26 mouse cellular contexts compared by ENCODE assay signal in the genomic region with DNA sequence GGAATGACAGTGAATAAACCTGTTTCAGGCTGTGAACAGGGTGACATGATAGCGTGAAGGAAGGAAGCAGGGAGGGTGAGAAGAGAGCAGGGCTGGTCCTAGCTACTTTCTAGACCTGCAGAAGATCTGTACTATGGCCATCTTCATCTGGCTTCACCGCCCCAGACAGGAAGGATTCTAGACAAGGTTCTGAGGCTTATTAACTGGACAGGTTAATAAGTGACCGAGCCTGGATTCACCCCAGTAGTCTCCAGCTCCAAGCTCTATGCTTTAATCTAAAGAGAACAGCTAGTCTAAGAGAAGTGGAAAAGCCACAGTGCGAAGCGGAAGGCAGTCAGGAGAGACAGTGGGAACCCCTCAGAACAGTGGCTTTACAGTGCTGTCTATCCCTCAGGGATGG. TPM values are rescaled to one million over a fixed set of nuclear protein-coding genes. Genes with fewer than 3 reads are reported as not detected.
DNase-seq lines count a peak whose midpoint lies in the region; ATAC-seq and TF ChIP-seq lines count a peak whose summit lies in the region.
"Had no signal": no experiment of that assay in that cellular context is flagged by ENCODE, and none has a peak within 500 bp of the region (broad histone marks: within the 10 kb centered on the region; RNA-seq: fewer than 3 reads in every experiment).

No protein-coding gene starts in this region.

- intact Hi-C loops in left cerebral cortex, postnatal 4 days (cut with DNase I): loop anchor here (5.0 kb wide), 1 partner anchor 195 kb away; no protein-coding TSS in a partner anchor

- WGBS in liver, adult 2 months: 41% methylated on average over 5 of the region's 5 CpGs
- WGBS in liver, embryonic 11.5 days: 77% methylated on average over 5 of the region's 5 CpGs

- no peaks in the 10 kb centered on the region for H3K27me3 ChIP-seq in liver, adult 2 months (ENCODE audit: control insufficient read depth, insufficient read depth, low read length)
- H3K27me3 ChIP-seq in liver, embryonic 11.5 days (replicated peaks; ENCODE audit: control insufficient read depth, insufficient read depth, low read length): no peaks in the 10 kb centered on the region
- H3K27me3 ChIP-seq: heart, embryonic 13.5 days; hindbrain, embryonic 13.5 days; limb, embryonic 12.5 days; midbrain, embryonic 12.5 days; neural tube, embryonic 15.5 days had no signal

- no peaks in the 10 kb centered on the region for H3K36me3 ChIP-seq in liver, adult 2 months (ENCODE audit: control insufficient read depth, insufficient read depth, low read length)
- no peaks in the 10 kb centered on the region for H3K36me3 ChIP-seq in liver, embryonic 11.5 days (ENCODE audit: control insufficient read depth, insufficient read depth, low read length)
- H3K36me3 ChIP-seq: midbrain, embryonic 12.5 days had no signal

- no peak for TF ChIP-seq CTCF in liver, adult 2 months (IDR thresholded peaks at IDR 0.05; ENCODE audit: low read depth, low read length)

- TF ChIP-seq POLR2A in liver, adult 2 months (IDR thresholded peaks at IDR 0.05; ENCODE audit: extremely low read depth, insufficient read depth, low read length): no peak

- H3K4me2 ChIP-seq in liver, embryonic 11.5 days: no peak overlapping the region
- H3K4me2 ChIP-seq: heart, embryonic 13.5 days; hindbrain, embryonic 13.5 days; limb, embryonic 12.5 days; midbrain, embryonic 12.5 days; neural tube, embryonic 15.5 days had no signal

- no peaks in the 10 kb centered on the region for H3K79me2 ChIP-seq in liver, adult 2 months (ENCODE audit: control insufficient read depth, insufficient read depth, low read length)

- no peak overlapping the region for H3K4me3 ChIP-seq in liver, adult 2 months (ENCODE audit: insufficient read depth, low read depth, low read length)
- no peak overlapping the region for H3K4me3 ChIP-seq in liver, embryonic 11.5 days (ENCODE audit: low read depth, low read length)
- H3K4me3 ChIP-seq: forebrain, embryonic 10.5 days; heart, adult 2 months; heart, embryonic 13.5 days; hindbrain, embryonic 13.5 days; layer of hippocampus, adult 2 months; limb, embryonic 12.5 days; midbrain, embryonic 12.5 days; neural tube, embryonic 15.5 days had no signal

- DNase-seq in liver, adult 2 months (ENCODE audit: extremely low read depth, low read depth, low spot score): peak; percentile 58
- no peak for DNase-seq in liver, embryonic 11.5 days (ENCODE audit: low spot score)
- peak; percentile 92 for DNase-seq in kidney, adult 9 months
- peak; percentile 78 for DNase-seq in kidney, postnatal 14 days
- peak; percentile 65 for DNase-seq in yolk sac, embryonic 10.5 days (ENCODE audit: low spot score)
- DNase-seq in left cerebral cortex, postnatal 4 days: no peak
- no peak for DNase-seq in Muller cell, postnatal 12 days (ENCODE audit: inconsistent ontology term)
- no peak for DNase-seq in adrenal gland, postnatal 36 days
- DNase-seq: adrenal gland, adult 2 months; cerebellum, adult 11-12 months; cerebellum, postnatal 10 days; heart, adult 2 months; heart, postnatal 14 days; lung, adult 18-20 months; lung, postnatal 10 days had no signal

- no peak overlapping the region for H3K27ac ChIP-seq in liver, adult 2 months (replicated peaks; ENCODE audit: insufficient read depth, low read depth, low read length)
- H3K27ac ChIP-seq in liver, embryonic 11.5 days (ENCODE audit: low read depth, low read length): no peak overlapping the region
- H3K27ac ChIP-seq: forebrain, embryonic 10.5 days; heart, adult 2 months; heart, embryonic 13.5 days; hindbrain, embryonic 13.5 days; layer of hippocampus, adult 2 months; limb, embryonic 12.5 days; midbrain, embryonic 12.5 days; neural tube, embryonic 15.5 days; stomach, postnatal 0 days had no signal

- no peaks in the 10 kb centered on the region for H3K9me3 ChIP-seq in liver, embryonic 11.5 days (ENCODE audit: control insufficient read depth, low read length)
- H3K9me3 ChIP-seq: forebrain, embryonic 10.5 days; heart, embryonic 13.5 days; hindbrain, embryonic 13.5 days; limb, embryonic 12.5 days; midbrain, embryonic 12.5 days; neural tube, embryonic 15.5 days had no signal

- no peak overlapping the region for H3K9ac ChIP-seq in liver, adult 2 months (ENCODE audit: low read depth, low read length)
- H3K9ac ChIP-seq in liver, embryonic 11.5 days (ENCODE audit: low read depth, low read length): no peak overlapping the region
- H3K9ac ChIP-seq: heart, embryonic 13.5 days; hindbrain, embryonic 13.5 days; limb, embryonic 12.5 days; midbrain, embryonic 12.5 days; neural tube, embryonic 15.5 days had no signal

- ATAC-seq in liver, embryonic 11.5 days (replicated peaks; ENCODE audit: low FRiP score): no peak
- ATAC-seq: CD4-positive, CD25-positive, alpha-beta regulatory T cell, adult 4 months; forebrain, embryonic 16.5 days; inflammation-experienced regulatory T-cells, adult 6 months had no signal

- peaks cover 7% of the 10 kb centered on the region for H3K4me1 ChIP-seq in liver, adult 2 months (ENCODE audit: control insufficient read depth, insufficient read depth, low read length)
- peaks cover 32% of the 10 kb centered on the region for H3K4me1 ChIP-seq in liver, embryonic 11.5 days (replicated peaks; ENCODE audit: control insufficient read depth, insufficient read depth, low read length)

RNA-seq across cellular contexts. Expression of a gene that starts 28.1 kb away (rescaled TPM):
- 7.9 and 11.2 TPM in 2 replicates for total RNA-seq in liver, adult 2 months (2014; rRNA removed)
- 3.0 and 4.0 TPM in 2 replicates for polyA plus RNA-seq in liver, adult 2 months (2012; rRNA removed)
- 73.2 and 73.3 TPM in 2 replicates for polyA plus RNA-seq in liver, embryonic 11.5 days (2014; fragmentation: Nextera tagmentation; extraction: Ambion mirVana)
- total RNA-seq in left cerebral cortex, postnatal 4 days (2021): 100 to 1,000 TPM; 184 to 206 TPM
- 10 to 100 TPM; 51.6 to 52.4 TPM for total RNA-seq in adrenal gland, postnatal 36 days (2021)

Comparison
In these comparisons a context has a peak if more than half of its experiments do, and no peak if none do; other contexts are left out.
1. DNase-seq: peak in liver, adult 2 months (single experiment), kidney, adult 9 months (single experiment), kidney, postnatal 14 days (single experiment) and yolk sac, embryonic 10.5 days (single experiment); none in liver, embryonic 11.5 days (single experiment), left cerebral cortex, postnatal 4 days (single experiment), Muller cell, postnatal 12 days (single experiment) and adrenal gland, postnatal 36 days (0 of 2).